Mouse (Mus musculus) embryonic facial prominence, embryonic 10.5 days (tissue): ENCODE measurements around the gene Atat1. TPM values are rescaled to one million over a fixed set of nuclear protein-coding genes. Genes with fewer than 3 reads are reported as not detected.
A peak's percentile ranks its signal among the peaks of the same experiment; 100 is the strongest.

Experiments used
- DNase-seq: peaks from one replicate; pipeline ENCODE4 v3.0.0-alpha.2; 2017; ENCODE audit warnings: low spot score
- H3K27ac ChIP-seq: fragments of 300-500 bp; sonication (generic); replicated peaks from 2 replicates; pipeline ENCODE4 v1.5.1; 2016; ENCODE audit warnings: mild to moderate bottlenecking
- H3K27me3 ChIP-seq: fragments of 300-500 bp; sonication (generic); replicated peaks from 2 replicates; pipeline ENCODE4 v1.6.1; 2016; ENCODE audit warnings: low read depth, mild to moderate bottlenecking; ENCODE audit not compliant: poor library complexity, severe bottlenecking
- H3K36me3 ChIP-seq: fragments of 300-500 bp; sonication (generic); replicated peaks from 2 replicates; pipeline ENCODE4 v1.6.1; 2016; ENCODE audit warnings: mild to moderate bottlenecking, moderate library complexity
- H3K4me1 ChIP-seq: fragments of 300-500 bp; sonication (generic); 2 replicates; pipeline ENCODE4 v1.6.1; 2016
- H3K4me3 ChIP-seq: fragments of 300-500 bp; sonication (generic); 2 replicates; pipeline ENCODE4 v1.5.1; 2016; ENCODE audit warnings: mild to moderate bottlenecking, moderate library complexity
- H3K9me3 ChIP-seq: fragments of 300-500 bp; sonication (generic); 2 replicates; pipeline ENCODE4 v1.6.1; 2016; ENCODE audit warnings: mild to moderate bottlenecking
- WGBS: fragments of 180-500 bp; shearing (Covaris S2); methylation state at CpG from one replicate; pipeline ENCODE4 v1.1.7; 2016; 5-methylcytosine and 5-hydroxymethylcytosine counted together
- polyA plus RNA-seq: library from polyadenylated mRNA; unstranded; fragments of >200 nt; fragmentation: Nextera tagmentation; extraction: Ambion mirVana; gene quantifications from 2 replicates; pipeline ENCODE4 v1.2.1, GENCODE M21; 2016

Atat1 gene
- polyA plus RNA-seq, 1 experiment from 2014 or later = 130 TPM

- peaks cover 21% of the 10 kb centered on the region for H3K4me1 ChIP-seq
- no peak overlapping the region for H3K27ac ChIP-seq
- H3K4me3 ChIP-seq = no peak overlapping the region
- H3K9me3 ChIP-seq = no peaks in the 10 kb centered on the region
- WGBS = 95% methylated on average over 4 of the region's 4 CpGs
- no peak for DNase-seq
- H3K27me3 ChIP-seq = no peaks in the 10 kb centered on the region
- peaks cover 76% of the 10 kb centered on the region for H3K36me3 ChIP-seq
Measured at GRCm38 (mm10) chr17:35923281-35923680, 13.4 kb upstream of the Atat1 start.

GRCm38 (mm10) chr17:35922566-35922965 is 12.7 kb upstream of the Atat1 start:
- no peak overlapping the region for H3K4me3 ChIP-seq
- WGBS = 89% methylated on average over 3 of the region's 3 CpGs
- no peaks in the 10 kb centered on the region for H3K9me3 ChIP-seq
- no peaks in the 10 kb centered on the region for H3K27me3 ChIP-seq
- H3K27ac ChIP-seq = no peak overlapping the region
- DNase-seq = no peak
- peaks cover 73% of the 10 kb centered on the region for H3K36me3 ChIP-seq
- peaks cover 21% of the 10 kb centered on the region for H3K4me1 ChIP-seq

GRCm38 (mm10) chr17:35921710-35922109 is 11.8 kb upstream of the Atat1 start:
- DNase-seq = no peak
- WGBS = 91% methylated on average over 4 of the region's 4 CpGs
- peaks cover 21% of the 10 kb centered on the region for H3K4me1 ChIP-seq
- H3K27me3 ChIP-seq = no peaks in the 10 kb centered on the region
- no peak overlapping the region for H3K27ac ChIP-seq
- H3K4me3 ChIP-seq = no peak overlapping the region
- H3K36me3 ChIP-seq = peaks cover 69% of the 10 kb centered on the region
- no peaks in the 10 kb centered on the region for H3K9me3 ChIP-seq

GRCm38 (mm10) chr17:35920862-35921562 is 11.1 kb upstream of the Atat1 start:
- Histone ChIP-seq H3K4me3 (peak overlapping the region; percentile 2; the same call in 1 of the 2 replicates), H3K27ac (peak overlapping the region; percentile 51), H3K36me3 (peaks cover 62% of the 10 kb centered on the region), H3K27me3 (no peaks in the 10 kb centered on the region), H3K9me3 (no peaks in the 10 kb centered on the region), H3K4me1 (peaks cover 21% of the 10 kb centered on the region)
- 74% methylated on average over 5 of the region's 5 CpGs for WGBS
- DNase-seq = peak; percentile 36

- Histone ChIP-seq H3K27ac (peak overlapping the region; percentile 97), H3K4me3 (peak overlapping the region; percentile 83), H3K36me3 (peaks cover 56% of the 10 kb centered on the region), H3K4me1 (peaks cover 23% of the 10 kb centered on the region), H3K9me3 (no peaks in the 10 kb centered on the region), H3K27me3 (no peaks in the 10 kb centered on the region)
- DNase-seq = no peak
- WGBS = 84% methylated on average over 1 of the region's 1 CpGs
Measured at GRCm38 (mm10) chr17:35920384-35920783, 10.5 kb upstream of the Atat1 start.

- H3K4me1 ChIP-seq = peaks cover 28% of the 10 kb centered on the region
- peak overlapping the region; percentile 83 for H3K4me3 ChIP-seq
- peaks cover 51% of the 10 kb centered on the region for H3K36me3 ChIP-seq
- no peaks in the 10 kb centered on the region for H3K27me3 ChIP-seq
- no peak for DNase-seq
- H3K27ac ChIP-seq = peak overlapping the region; percentile 97
- no peaks in the 10 kb centered on the region for H3K9me3 ChIP-seq
- WGBS = 74% methylated on average over 6 of the region's 6 CpGs
Measured at GRCm38 (mm10) chr17:35919864-35920301, 10.0 kb upstream of the Atat1 start.

- 22% methylated on average over 7 of the region's 7 CpGs for WGBS
- peaks cover 48% of the 10 kb centered on the region for H3K36me3 ChIP-seq
- peak; percentile 91 for DNase-seq
- no peaks in the 10 kb centered on the region for H3K27me3 ChIP-seq
- peak overlapping the region; percentile 97 for H3K27ac ChIP-seq
- no peaks in the 10 kb centered on the region for H3K9me3 ChIP-seq
- peak overlapping the region; percentile 83 for H3K4me3 ChIP-seq
- peaks cover 30% of the 10 kb centered on the region for H3K4me1 ChIP-seq
Measured at GRCm38 (mm10) chr17:35919060-35919715, 9.3 kb upstream of the Atat1 start.

GRCm38 (mm10) chr17:35918276-35919059 is 8.6 kb upstream of the Atat1 start:
- DNase-seq = peak; percentile 65
- under 1% methylated on average over 11 of the region's 11 CpGs for WGBS
- Histone ChIP-seq H3K4me3 (peak overlapping the region; percentile 83), H3K27ac (peak overlapping the region; percentile 97), H3K4me1 (peaks cover 30% of the 10 kb centered on the region), H3K27me3 (no peaks in the 10 kb centered on the region), H3K36me3 (peaks cover 48% of the 10 kb centered on the region), H3K9me3 (no peaks in the 10 kb centered on the region)

- Histone ChIP-seq H3K9me3 (no peaks in the 10 kb centered on the region), H3K36me3 (peaks cover 48% of the 10 kb centered on the region), H3K4me1 (peaks cover 30% of the 10 kb centered on the region), H3K4me3 (peak overlapping the region; percentile 83), H3K27ac (peak overlapping the region; percentile 97), H3K27me3 (no peaks in the 10 kb centered on the region)
- WGBS = under 1% methylated on average over 13 of the region's 13 CpGs
- peak; percentile 71 for DNase-seq
Measured at GRCm38 (mm10) chr17:35917463-35918251, 7.8 kb upstream of the Atat1 start.

- 1% methylated on average over 8 of the region's 8 CpGs for WGBS
- Histone ChIP-seq H3K36me3 (peaks cover 49% of the 10 kb centered on the region), H3K4me1 (peaks cover 30% of the 10 kb centered on the region), H3K27me3 (no peaks in the 10 kb centered on the region), H3K27ac (peak overlapping the region; percentile 97), H3K4me3 (peak overlapping the region; percentile 83), H3K9me3 (no peaks in the 10 kb centered on the region)
- DNase-seq = peak; percentile 56
Measured at GRCm38 (mm10) chr17:35917143-35917462, 7.2 kb upstream of the Atat1 start.

GRCm38 (mm10) chr17:35916297-35917142 is 6.6 kb upstream of the Atat1 start, which contains the start of the genes Mrps18b and Ppp1r10:
Mrps18b (minus strand) TSS chr17:35916389.
Ppp1r10 (plus strand) TSS chr17:35916434.
- Histone ChIP-seq H3K4me1 (peaks cover 30% of the 10 kb centered on the region), H3K9me3 (no peaks in the 10 kb centered on the region), H3K4me3 (peak within 1 kb of the TSS; percentile 83), H3K27me3 (no peaks in the 10 kb centered on the region), H3K27ac (peak within 1 kb of the TSS; percentile 97), H3K36me3 (peaks cover 55% of the 10 kb centered on the region)
- peak; percentile 99 for DNase-seq
- WGBS = under 1% methylated on average over 83 of the region's 83 CpGs
